Mouse (Mus musculus) left cerebral cortex, adult 2 months (tissue): ENCODE measurements around the gene Rabl3. TPM values are rescaled to one million over a fixed set of nuclear protein-coding genes. Genes with fewer than 3 reads are reported as not detected.
A peak's percentile ranks its signal among the peaks of the same experiment; 100 is the strongest.

ENCODE experiments used
- DNase-seq, 2 experiments: peaks; one replicate each; pipeline ENCODE4 v3.0.0; 2021 to 2022; ENCODE audit warnings: low spot score in 2 of 2, mixed read lengths in 1 of 2; ENCODE audit errors: extremely low spot score in 1 of 2
- H3K27ac ChIP-seq: fragments of 200-600 bp; 2 replicates; pipeline ENCODE4 v1.8.1; 2022
- H3K4me3 ChIP-seq: fragments of 200-600 bp; 2 replicates; pipeline ENCODE4 v1.8.1; 2022
- CTCF ChIP-seq: fragments of 200-600 bp; IDR thresholded peaks from 2 replicates; pipeline ENCODE4 v1.8.1; 2022; ENCODE audit warnings: antibody characterized with exemption, mild to moderate bottlenecking, moderate library complexity
- intact Hi-C: fragments of 180-260 bp; cut with DNase I; formaldehyde crosslinking; loops from one replicate; pipeline ENCODE4 v1.15.1; 2025
- total RNA-seq, 2 experiments: library from RNA; stranded (reverse); gene quantifications; 2 replicates each; pipeline ENCODE4 v1.2.3; 2021

Rabl3 gene
- total RNA-seq, 2 experiments from 2014 or later: 7.3 to 10.5 TPM

DNA sequence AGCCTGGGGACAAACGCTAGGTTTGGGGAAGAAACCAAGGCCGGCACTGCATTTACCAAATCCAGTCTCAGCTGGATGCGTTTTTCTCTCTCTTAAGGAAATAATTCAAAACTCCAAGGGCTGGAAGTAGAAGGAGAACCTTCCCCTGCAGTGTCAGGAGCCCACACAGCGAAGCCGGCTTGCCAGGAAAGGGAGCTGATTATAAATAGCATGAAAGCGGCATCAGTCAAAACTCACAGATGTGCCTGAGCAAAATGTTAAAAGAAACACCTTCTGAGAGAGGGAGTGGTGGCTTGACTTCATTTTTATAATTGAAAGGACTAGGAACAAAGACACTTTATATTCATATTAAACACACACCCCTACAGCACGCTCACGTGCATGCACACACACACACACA lies 70.6 kb downstream of the Rabl3 start:
- DNase-seq: peak; percentile 32 to 45
- intact Hi-C loops: no loop called here
- peak overlapping the region; percentile 87 for H3K27ac ChIP-seq
- no peak overlapping the region for H3K4me3 ChIP-seq
- TF ChIP-seq CTCF: no peak

DNA sequence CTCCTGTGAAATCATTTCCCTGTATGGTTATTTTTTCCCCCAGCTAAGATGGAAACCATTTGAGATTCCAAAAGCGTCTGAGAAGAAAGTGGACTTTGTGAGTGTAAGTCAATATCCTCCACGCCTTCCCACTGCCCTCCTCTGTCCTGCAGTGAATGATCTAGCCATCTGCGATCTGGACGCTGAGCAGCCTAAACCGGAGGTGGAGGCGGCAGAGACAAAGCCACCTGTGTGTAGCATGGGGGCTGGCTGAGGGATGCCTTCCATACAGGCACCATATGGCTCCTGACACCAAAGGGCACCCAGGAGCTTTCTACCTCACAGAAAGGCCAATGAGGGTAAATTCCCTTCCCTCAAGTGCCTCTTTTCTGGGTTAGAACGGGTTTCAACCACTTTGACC lies 71.4 kb downstream of the Rabl3 start:
- no peak for DNase-seq
- H3K27ac ChIP-seq: peak overlapping the region; percentile 87
- no peak overlapping the region for H3K4me3 ChIP-seq
- intact Hi-C loops: no loop called here
- no peak for TF ChIP-seq CTCF

DNA sequence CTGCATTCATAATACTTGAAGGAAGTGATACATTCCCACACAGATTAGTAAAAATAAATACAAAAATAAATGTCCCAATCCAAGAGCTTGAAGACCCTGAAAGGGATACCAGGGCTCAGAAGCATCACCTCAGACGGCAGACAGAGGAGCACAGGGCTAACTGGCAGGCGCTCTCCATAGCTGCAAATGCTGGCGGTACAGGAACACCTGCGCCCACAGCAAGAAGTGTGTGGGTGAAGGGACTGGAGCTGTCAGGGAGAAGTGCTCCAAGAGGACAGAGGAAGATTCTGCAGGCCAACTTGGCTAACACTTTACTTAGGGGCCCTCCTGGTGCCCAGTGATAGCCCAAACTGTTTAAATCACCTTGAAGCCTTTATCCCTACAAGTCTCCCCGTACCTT lies 72.3 kb downstream of the Rabl3 start:
- intact Hi-C loops: no loop called here
- no peak for TF ChIP-seq CTCF
- H3K27ac ChIP-seq: no peak overlapping the region; the same call in 1 of the 2 replicates
- H3K4me3 ChIP-seq: no peak overlapping the region
- no peak for DNase-seq

GRCm38 (mm10) chr16:37614540-37614939 lies 74.9 kb downstream of the Rabl3 start:
- no peak; the same call in 1 of the 2 replicates for TF ChIP-seq CTCF
- intact Hi-C loops: no loop called here
- peak overlapping the region; percentile 34; the same call in 1 of the 2 replicates for H3K27ac ChIP-seq
- no peak for DNase-seq
- no peak overlapping the region for H3K4me3 ChIP-seq

- no peak for DNase-seq
- TF ChIP-seq CTCF: no peak
- Histone ChIP-seq H3K27ac (peak overlapping the region; percentile 84), H3K4me3 (no peak overlapping the region)
- intact Hi-C loops: no loop called here
Observed at GRCm38 (mm10) chr16:37615429-37615828, 75.7 kb downstream of the Rabl3 start.

- DNase-seq: no peak
- peak overlapping the region; percentile 84 for H3K27ac ChIP-seq
Observed at GRCm38 (mm10) chr16:37616104-37616503, 76.4 kb downstream of the Rabl3 start.

GRCm38 (mm10) chr16:37617695-37618094 lies 78.0 kb downstream of the Rabl3 start:
- peak; percentile 47 to 66 for DNase-seq
- Histone ChIP-seq H3K4me3 (no peak overlapping the region), H3K27ac (peak overlapping the region; percentile 84)
- intact Hi-C loops: loop anchor here (1.0 to 2.0 kb wide), 2 partner anchors 65 to 85 kb away; no protein-coding TSS in a partner anchor
- no peak for TF ChIP-seq CTCF

More at GRCm38 (mm10) chr16:37616104-37616503, 76.4 kb downstream of the Rabl3 start:
- H3K4me3 ChIP-seq: no peak overlapping the region
- no peak for TF ChIP-seq CTCF
- intact Hi-C loops: loop anchor here (2.0 kb wide), 1 partner anchor 67 kb away; no protein-coding TSS in a partner anchor

Other genes with a start within 250 kb of the Rabl3 start
- 100 to 1,000 TPM; 120 to 136 TPM for gene Stxbp5l, start 154.9 kb upstream of the Rabl3 start, total RNA-seq
- 10 to 100 TPM; 13.7 to 15.4 TPM for gene Gtf2e1, start 96 bp upstream of the Rabl3 start, total RNA-seq
- gene Hgd, start 40.3 kb downstream of the Rabl3 start, total RNA-seq: under 1 TPM in 1 of 2 experiments, not detected in 1; 0.54 TPM
- gene Ndufb4, start 114.6 kb downstream of the Rabl3 start, total RNA-seq: 10 to 100 TPM; 68.5 to 69.7 TPM
- gene Fstl1, start 237.0 kb downstream of the Rabl3 start, total RNA-seq: 10 to 100 TPM; 28.8 to 33.3 TPM